Mouse (Mus musculus) ZHBTc4 (cell line): ENCODE data around the gene Lhfp.
A peak's percentile ranks its signal among the peaks of the same experiment; 100 is the strongest.

Experiments
- DNase-seq: peaks from one replicate; pipeline ENCODE4 v3.0.0-alpha.2; 2011; ENCODE audit warnings: low read depth, low spot score

Gene Lhfp

GRCm38 (mm10) chr3:53151081-53151480 lies 109.8 kb downstream of the Lhfp start:
- DNase-seq: no peak

GRCm38 (mm10) chr3:53151607-53152006 lies 110.3 kb downstream of the Lhfp start:
- DNase-seq: no peak

- no peak for DNase-seq
Observed at GRCm38 (mm10) chr3:53161963-53162362, 120.6 kb downstream of the Lhfp start.

- no peak for DNase-seq
Observed at GRCm38 (mm10) chr3:53165281-53165680, 124.0 kb downstream of the Lhfp start.

- DNase-seq: no peak
Observed at GRCm38 (mm10) chr3:53166001-53166400, 124.7 kb downstream of the Lhfp start.

- DNase-seq: no peak
Observed at GRCm38 (mm10) chr3:53169486-53169885, 128.2 kb downstream of the Lhfp start.

GRCm38 (mm10) chr3:53173310-53174063 lies 132.2 kb downstream of the Lhfp start:
- DNase-seq: no peak

- no peak for DNase-seq
Observed at GRCm38 (mm10) chr3:53179936-53180335, 138.6 kb downstream of the Lhfp start.

GRCm38 (mm10) chr3:53185439-53185838 lies 144.1 kb downstream of the Lhfp start:
- no peak for DNase-seq

- DNase-seq: no peak
Observed at GRCm38 (mm10) chr3:53193441-53193840, 152.1 kb downstream of the Lhfp start.

- no peak for DNase-seq
Observed at GRCm38 (mm10) chr3:53195666-53196107, 154.4 kb downstream of the Lhfp start.

GRCm38 (mm10) chr3:53200175-53200574 lies 158.8 kb downstream of the Lhfp start:
- DNase-seq: no peak

GRCm38 (mm10) chr3:53200853-53201252 lies 159.5 kb downstream of the Lhfp start:
- no peak for DNase-seq

- no peak for DNase-seq
Observed at GRCm38 (mm10) chr3:53201670-53202069, 160.3 kb downstream of the Lhfp start.

GRCm38 (mm10) chr3:53202184-53202583 lies 160.9 kb downstream of the Lhfp start:
- peak; percentile 10 for DNase-seq

- DNase-seq: no peak
Observed at GRCm38 (mm10) chr3:53202698-53203097, 161.4 kb downstream of the Lhfp start.

- DNase-seq: no peak
Observed at GRCm38 (mm10) chr3:53203656-53204055, 162.3 kb downstream of the Lhfp start.

GRCm38 (mm10) chr3:53204348-53204984 lies 163.1 kb downstream of the Lhfp start:
- no peak for DNase-seq

- no peak for DNase-seq
Observed at GRCm38 (mm10) chr3:53204985-53205365, 163.6 kb downstream of the Lhfp start.

- DNase-seq: no peak
Observed at GRCm38 (mm10) chr3:53205706-53206105, 164.4 kb downstream of the Lhfp start.

GRCm38 (mm10) chr3:53206509-53207224 lies 165.3 kb downstream of the Lhfp start:
- peak; percentile 18 for DNase-seq

GRCm38 (mm10) chr3:53207225-53207528 lies 165.8 kb downstream of the Lhfp start:
- DNase-seq: no peak
